9 mouse cellular contexts compared by ENCODE assay signal in genomic region chr3:88137821-88138220, GRCm38 (mm10). TPM values are rescaled to one million over a fixed set of nuclear protein-coding genes. Genes with fewer than 3 reads are reported as not detected.
A peak's percentile ranks its signal among the peaks of the same experiment; 100 is the strongest.
DNase-seq lines count a peak whose midpoint lies in the region; ATAC-seq and TF ChIP-seq lines count a peak whose summit lies in the region.
"Had no signal": no experiment of that assay in that cellular context is flagged by ENCODE, and none has a peak within 500 bp of the region (broad histone marks: within the 10 kb centered on the region; RNA-seq: fewer than 3 reads in every experiment).

No protein-coding gene starts in this region.

- no peaks in the 10 kb centered on the region for H3K9me3 ChIP-seq in hindbrain, embryonic 13.5 days
- H3K9me3 ChIP-seq in midbrain, embryonic 11.5 days (ENCODE audit: control insufficient read depth, low read length) = no peaks in the 10 kb centered on the region

- WGBS in bone marrow, adult 2 months = 2% methylated on average over 3 of the region's 3 CpGs
- 10% methylated on average over 3 of the region's 3 CpGs for WGBS in hindbrain, embryonic 13.5 days
- WGBS in midbrain, embryonic 11.5 days = 13% methylated on average over 3 of the region's 3 CpGs

- peaks cover 5% of the 10 kb centered on the region; the same call in 1 of the 2 replicates for H3K4me1 ChIP-seq in bone marrow, adult 2 months (ENCODE audit: control insufficient read depth, insufficient read depth, low read length)
- H3K4me1 ChIP-seq in hindbrain, embryonic 13.5 days (replicated peaks) = peaks cover 29% of the 10 kb centered on the region
- peaks cover 13% of the 10 kb centered on the region; the same call in 1 of the 2 replicates for H3K4me1 ChIP-seq in midbrain, embryonic 11.5 days (ENCODE audit: control insufficient read depth, insufficient read depth, low read length)

- no peak for ATAC-seq in hindbrain, embryonic 13.5 days (ENCODE audit: low FRiP score)
- no peak for ATAC-seq in midbrain, embryonic 11.5 days (ENCODE audit: low FRiP score)

- peak overlapping the region; percentile 65 for H3K4me3 ChIP-seq in layer of hippocampus, adult 2 months
- H3K4me3 ChIP-seq in bone marrow, adult 2 months (replicated peaks; ENCODE audit: control insufficient read depth, low read depth, low read length) = peak overlapping the region; percentile 39
- peak overlapping the region; percentile 51 for H3K4me3 ChIP-seq in hindbrain, embryonic 13.5 days
- H3K4me3 ChIP-seq in midbrain, embryonic 11.5 days (ENCODE audit: low read depth, low read length) = peak overlapping the region; percentile 48

- no peak for TF ChIP-seq POLR2A in bone marrow, adult 2 months (IDR thresholded peaks at IDR 0.05; ENCODE audit: borderline replicate concordance, control insufficient read depth, low read depth, low read length)

- H3K27me3 ChIP-seq in hindbrain, embryonic 13.5 days = peaks cover 20% of the 10 kb centered on the region
- H3K27me3 ChIP-seq in midbrain, embryonic 11.5 days (ENCODE audit: control insufficient read depth, insufficient read depth, low read length) = peaks cover 24% of the 10 kb centered on the region

- no peaks in the 10 kb centered on the region for H3K36me3 ChIP-seq in hindbrain, embryonic 13.5 days
- no peaks in the 10 kb centered on the region for H3K36me3 ChIP-seq in midbrain, embryonic 11.5 days (ENCODE audit: control insufficient read depth, insufficient read depth, low read length)

- TF ChIP-seq CTCF in layer of hippocampus, adult 2 months (conservative IDR thresholded peaks at IDR 0.05) = peak; percentile 59
- no peak for TF ChIP-seq CTCF in bone marrow, adult 2 months (IDR thresholded peaks at IDR 0.05; ENCODE audit: control insufficient read depth, insufficient read depth, low read length)

- H3K27ac ChIP-seq in layer of hippocampus, adult 2 months = peak overlapping the region; percentile 96
- H3K27ac ChIP-seq in bone marrow, adult 2 months (ENCODE audit: control insufficient read depth, insufficient read depth, low read depth, low read length, poor library complexity) = peak overlapping the region; percentile 23; the same call in 1 of the 2 replicates
- H3K27ac ChIP-seq in hindbrain, embryonic 13.5 days = peak overlapping the region; percentile 82
- no peak overlapping the region; the same call in 1 of the 2 replicates for H3K27ac ChIP-seq in midbrain, embryonic 11.5 days (ENCODE audit: low read depth, low read length)

- DNase-seq in layer of hippocampus, adult 2 months (ENCODE audit: low spot score in 2 of 2) = no peak
- DNase-seq in layer of hippocampus, postnatal 25 days (ENCODE audit: extremely low spot score in 1 of 2, low spot score in 1 of 2) = no peak
- DNase-seq in midbrain, embryonic 11.5 days (ENCODE audit: low spot score, missing footprints) = no peak
- no peak for DNase-seq in layer of hippocampus, adult 9-11 months
- no peak for DNase-seq in ovary, adult 18-20 months (ENCODE audit: low spot score)
- DNase-seq in gastrocnemius, adult 18-20 months (ENCODE audit: low spot score) = no peak

- peak overlapping the region; percentile 46; the same call in 1 of the 2 replicates for H3K9ac ChIP-seq in hindbrain, embryonic 13.5 days
- H3K9ac ChIP-seq in midbrain, embryonic 11.5 days (ENCODE audit: low read length) = peak overlapping the region; percentile 41

- H3K4me2 ChIP-seq in hindbrain, embryonic 13.5 days = peak overlapping the region; percentile 86
- peak overlapping the region; percentile 96 for H3K4me2 ChIP-seq in midbrain, embryonic 11.5 days

RNA-seq across cellular contexts. Expression of gene Mef2d, which starts 4.4 kb away (rescaled TPM):
- total RNA-seq in layer of hippocampus, adult 2 months (2021) = 100 to 1,000 TPM; 206 to 210 TPM
- total RNA-seq in layer of hippocampus, postnatal 25 days (2021) = 100 to 1,000 TPM; 179 to 212 TPM
- polyA plus RNA-seq in bone marrow, adult 2 months (2011; ENCODE audit: insufficient read depth, insufficient read length, low replicate concordance, missing spikeins) = 39.7 and 64.7 TPM in 2 replicates
- 14.5 and 14.8 TPM in 2 replicates for polyA plus RNA-seq in hindbrain, embryonic 13.5 days (2015; fragmentation: Nextera tagmentation; extraction: Ambion mirVana)
- 9.0 and 10.9 TPM in 2 replicates for polyA plus RNA-seq in midbrain, embryonic 11.5 days (2014; fragmentation: Nextera tagmentation; extraction: Ambion mirVana)
- 100 to 1,000 TPM; 174 to 196 TPM for total RNA-seq in gastrocnemius, adult 18-20 months (2021)

RNA-seq across cellular contexts. Expression of gene Iqgap3, which starts 56.0 kb away (rescaled TPM):
- total RNA-seq in layer of hippocampus, adult 2 months (2021) = under 1 TPM; 0.25 to 0.59 TPM
- total RNA-seq in layer of hippocampus, postnatal 25 days (2021) = under 1 TPM; 0.42 to 0.52 TPM
- 11.5 and 21.5 TPM in 2 replicates for polyA plus RNA-seq in bone marrow, adult 2 months (2011; ENCODE audit: insufficient read depth, insufficient read length, low replicate concordance, missing spikeins)
- polyA plus RNA-seq in hindbrain, embryonic 13.5 days (2015; fragmentation: Nextera tagmentation; extraction: Ambion mirVana) = 3.2 and 3.6 TPM in 2 replicates
- 15.0 and 16.5 TPM in 2 replicates for polyA plus RNA-seq in midbrain, embryonic 11.5 days (2014; fragmentation: Nextera tagmentation; extraction: Ambion mirVana)
- under 1 TPM; 0.21 to 0.39 TPM for total RNA-seq in gastrocnemius, adult 18-20 months (2021)

RNA-seq across cellular contexts. Expression of gene Ttc24, which starts 59.7 kb away (rescaled TPM):
- total RNA-seq in layer of hippocampus, adult 2 months (2021) = not detected
- total RNA-seq in layer of hippocampus, postnatal 25 days (2021) = not detected
- polyA plus RNA-seq in bone marrow, adult 2 months (2011; ENCODE audit: insufficient read depth, insufficient read length, low replicate concordance, missing spikeins) = not detected in 2 replicates
- polyA plus RNA-seq in hindbrain, embryonic 13.5 days (2015; fragmentation: Nextera tagmentation; extraction: Ambion mirVana) = not detected in 2 replicates
- polyA plus RNA-seq in midbrain, embryonic 11.5 days (2014; fragmentation: Nextera tagmentation; extraction: Ambion mirVana) = not detected in 2 replicates
- total RNA-seq in gastrocnemius, adult 18-20 months (2021) = not detected
- total RNA-seq: common myeloid progenitor, adult 5-6 weeks had no signal
